Mouse (Mus musculus) heart, embryonic 14.5 days (tissue): ENCODE results near the gene Fam104a. TPM values are rescaled to one million over a fixed set of nuclear protein-coding genes. Genes with fewer than 3 reads are reported as not detected.
A peak's percentile ranks its signal among the peaks of the same experiment; 100 is the strongest.

Source experiments
- ATAC-seq: fragments of 200-750 bp; cut with Nextera tagmentation; 2 replicates; pipeline ENCODE4 v1.8.0; 2017; ENCODE audit warnings: low read depth, moderate TSS enrichment; ENCODE audit not compliant: insufficient number of reproducible peaks, insufficient read depth, low FRiP score
- H3K27ac ChIP-seq, 2 experiments: fragments of 200-500 bp in 1 of 2; fragments of 300-500 bp in 1 of 2; sonication (generic) in 1 of 2; replicated peaks in 1 of 2; 2 replicates each; pipeline ENCODE4 v1.5.1; 2012 to 2014; ENCODE audit warnings: low read depth in 2 of 2, low read length in 2 of 2, control low read depth in 1 of 2, mild to moderate bottlenecking in 1 of 2, mixed read lengths in 1 of 2; ENCODE audit not compliant: control insufficient read depth in 1 of 2, insufficient read depth in 1 of 2
- H3K27me3 ChIP-seq: fragments of 300-500 bp; sonication (generic); 2 replicates; pipeline ENCODE4 v1.6.1; 2014; ENCODE audit warnings: mild to moderate bottlenecking, low read length, control low read depth; ENCODE audit not compliant: control insufficient read depth, insufficient read depth
- H3K36me3 ChIP-seq: fragments of 300-500 bp; sonication (generic); 2 replicates; pipeline ENCODE4 v1.6.1; 2014; ENCODE audit warnings: mild to moderate bottlenecking, control low read depth, low read length, mixed read lengths; ENCODE audit not compliant: control insufficient read depth, insufficient read depth
- H3K4me1 ChIP-seq, 2 experiments: fragments of 200-500 bp in 1 of 2; fragments of 300-500 bp in 1 of 2; sonication (generic) in 1 of 2; 2 replicates each; pipeline ENCODE4 v1.6.1; 2012 to 2014; ENCODE audit warnings: low read length in 2 of 2, control low read depth in 1 of 2, mixed read lengths in 1 of 2; ENCODE audit not compliant: control insufficient read depth in 2 of 2, insufficient read depth in 2 of 2
- H3K4me2 ChIP-seq: fragments of 300-500 bp; sonication (generic); 2 replicates; pipeline ENCODE4 v1.6.1; 2014; ENCODE audit warnings: mild to moderate bottlenecking, low read length
- H3K4me3 ChIP-seq, 2 experiments: fragments of 200-500 bp in 1 of 2; fragments of 300-500 bp in 1 of 2; sonication (generic) in 1 of 2; 2 replicates each; pipeline ENCODE4 v1.5.1; 2012 to 2014; ENCODE audit warnings: low read length in 2 of 2, mild to moderate bottlenecking in 2 of 2, control low read depth in 1 of 2, low read depth in 1 of 2, moderate library complexity in 1 of 2; ENCODE audit not compliant: control insufficient read depth in 1 of 2, insufficient read depth in 1 of 2
- H3K9ac ChIP-seq: fragments of 300-500 bp; sonication (generic); 2 replicates; pipeline ENCODE4 v1.6.1; 2014; ENCODE audit warnings: mild to moderate bottlenecking, low read length
- H3K9me3 ChIP-seq: fragments of 300-500 bp; sonication (generic); 2 replicates; pipeline ENCODE4 v1.6.1; 2016; ENCODE audit warnings: low read length, control low read depth; ENCODE audit not compliant: control insufficient read depth
- WGBS: fragments of 180-500 bp; shearing (Covaris S2); extraction: QIAGEN DNeasy Blood & Tissue Kit; methylation state at CpG from one replicate; pipeline ENCODE4 v1.1.7; 2014; 5-methylcytosine and 5-hydroxymethylcytosine counted together
- polyA plus RNA-seq: library from polyadenylated mRNA; unstranded; fragments of >200 nt; fragmentation: Nextera tagmentation; extraction: Ambion mirVana; gene quantifications from 2 replicates; pipeline ENCODE4 v1.2.1, GENCODE M21; 2014

The Fam104a gene
- polyA plus RNA-seq, 1 experiment from 2014 or later: 44.8 TPM

- H3K9me3 ChIP-seq: no peaks in the 10 kb centered on the region
- H3K4me1 ChIP-seq: peaks cover 7 to 11% of the 10 kb centered on the region in 2 experiments
- H3K36me3 ChIP-seq: peaks cover 36% of the 10 kb centered on the region
Measured at GRCm38 (mm10) chr11:113725235-113726048, 41.5 kb upstream of the Fam104a start.

GRCm38 (mm10) chr11:113722405-113723090 lies 38.6 kb upstream of the Fam104a start:
- Histone ChIP-seq H3K27ac (no peak overlapping the region), H3K4me3 (no peak overlapping the region), H3K9me3 (no peaks in the 10 kb centered on the region), H3K36me3 (peaks cover 17% of the 10 kb centered on the region), H3K9ac (no peak overlapping the region), H3K4me1 (peaks cover 7 to 11% of the 10 kb centered on the region in 2 experiments), H3K4me2 (no peak overlapping the region), H3K27me3 (no peaks in the 10 kb centered on the region)
- 52% methylated on average over 14 of the region's 14 CpGs for WGBS
- ATAC-seq: no peak

More at GRCm38 (mm10) chr11:113725235-113726048, 41.5 kb upstream of the Fam104a start:
- 83% methylated on average over 4 of the region's 4 CpGs for WGBS
- Histone ChIP-seq H3K4me2 (no peak overlapping the region), H3K4me3 (no peak overlapping the region), H3K27ac (no peak overlapping the region), H3K27me3 (no peaks in the 10 kb centered on the region), H3K9ac (no peak overlapping the region)
- ATAC-seq: no peak

- H3K4me2 ChIP-seq: no peak overlapping the region
- ATAC-seq: no peak
- WGBS: 62% methylated on average over 16 of the region's 16 CpGs
- no peaks in the 10 kb centered on the region for H3K9me3 ChIP-seq
- H3K9ac ChIP-seq: no peak overlapping the region
- H3K4me1 ChIP-seq: peaks cover 6% of the 10 kb centered on the region in 2 experiments
- no peak overlapping the region for H3K27ac ChIP-seq
- H3K27me3 ChIP-seq: no peaks in the 10 kb centered on the region
- no peaks in the 10 kb centered on the region for H3K36me3 ChIP-seq
- no peak overlapping the region for H3K4me3 ChIP-seq
Measured at GRCm38 (mm10) chr11:113717767-113718424, 33.9 kb upstream of the Fam104a start.

- Histone ChIP-seq H3K9me3 (no peaks in the 10 kb centered on the region), H3K9ac (no peak overlapping the region), H3K4me1 (no peaks in the 10 kb centered on the region; a peak in 1 of 4 replicates), H3K27me3 (no peaks in the 10 kb centered on the region), H3K27ac (no peak overlapping the region), H3K36me3 (no peaks in the 10 kb centered on the region), H3K4me3 (no peak overlapping the region), H3K4me2 (no peak overlapping the region)
- no peak for ATAC-seq
- 84% methylated on average over 2 of the region's 2 CpGs for WGBS
Measured at GRCm38 (mm10) chr11:113716132-113716531, 32.2 kb upstream of the Fam104a start.

GRCm38 (mm10) chr11:113715078-113715674 lies 31.2 kb upstream of the Fam104a start:
- WGBS: 69% methylated on average over 7 of the region's 7 CpGs
- Histone ChIP-seq H3K36me3 (no peaks in the 10 kb centered on the region), H3K27ac (no peak overlapping the region), H3K4me2 (no peak overlapping the region), H3K4me3 (no peak overlapping the region), H3K9ac (no peak overlapping the region), H3K9me3 (no peaks in the 10 kb centered on the region), H3K27me3 (no peaks in the 10 kb centered on the region), H3K4me1 (peaks cover 4 to 6% of the 10 kb centered on the region in 2 experiments; a peak in 3 of 4 replicates)
- ATAC-seq: peak; percentile 52; the same call in 1 of the 2 replicates

DNA sequence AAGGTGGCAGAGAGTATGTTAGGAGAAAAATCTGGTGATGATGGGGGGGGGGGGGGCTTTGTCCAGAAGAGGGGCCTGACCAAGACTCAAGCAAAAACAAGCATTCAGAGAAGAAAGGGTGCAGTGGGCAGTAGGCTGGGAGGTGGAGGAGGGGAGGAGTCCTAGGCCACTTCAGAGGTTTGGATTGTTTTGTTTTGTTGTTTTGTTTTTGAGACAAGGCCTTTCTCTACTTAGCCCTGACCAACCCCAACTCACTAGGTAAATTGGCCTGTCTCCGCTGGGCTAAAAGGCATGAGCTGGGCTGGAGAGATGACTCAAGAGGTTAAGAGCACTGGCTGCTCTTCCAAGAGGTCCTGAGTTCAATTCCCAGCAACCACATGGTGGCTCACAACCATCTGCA lies 27.1 kb upstream of the Fam104a start:
- Histone ChIP-seq H3K36me3 (no peaks in the 10 kb centered on the region; the same call in 1 of the 2 replicates), H3K4me1 (peaks cover 10 to 18% of the 10 kb centered on the region in 2 experiments; a peak in 3 of 4 replicates), H3K4me2 (no peak overlapping the region), H3K27ac (no peak overlapping the region), H3K4me3 (no peak overlapping the region), H3K9ac (no peak overlapping the region), H3K9me3 (no peaks in the 10 kb centered on the region), H3K27me3 (no peaks in the 10 kb centered on the region)
- ATAC-seq: no peak
- 59% methylated on average over 1 of the region's 1 CpGs for WGBS

DNA sequence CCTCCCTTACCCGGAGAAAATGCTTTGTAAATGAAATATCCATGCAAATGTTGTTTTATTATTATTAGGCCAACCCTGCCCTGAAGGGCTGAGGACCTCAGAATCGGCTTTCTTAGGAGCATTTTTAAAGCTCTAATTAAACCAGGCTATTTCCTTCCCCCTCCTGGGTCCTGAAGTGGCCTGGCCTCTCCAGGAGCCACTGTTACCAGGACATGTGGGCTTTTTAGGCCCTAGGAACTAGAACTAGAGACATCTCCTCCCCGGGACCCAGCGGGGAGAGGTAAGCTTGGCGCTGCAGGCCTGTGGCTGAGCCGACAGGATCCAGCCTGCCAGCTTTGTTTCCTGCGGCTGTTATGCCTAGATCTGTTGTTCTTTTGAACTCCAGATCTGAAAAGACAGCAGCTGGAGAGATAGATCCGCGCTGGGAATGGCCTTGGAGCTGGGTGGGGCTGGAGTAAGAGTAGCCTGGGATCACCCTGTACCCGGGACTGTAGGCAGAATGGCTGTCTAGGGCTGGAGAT lies 26.4 kb upstream of the Fam104a start:
- H3K4me3 ChIP-seq: no peak overlapping the region
- no peak overlapping the region for H3K27ac ChIP-seq

More for the DNA sequence above, 26.4 kb upstream of the Fam104a start:
- ATAC-seq: no peak
- Histone ChIP-seq H3K36me3 (no peaks in the 10 kb centered on the region; the same call in 1 of the 2 replicates), H3K9me3 (no peaks in the 10 kb centered on the region), H3K4me1 (peaks cover 10 to 18% of the 10 kb centered on the region in 2 experiments; a peak in 3 of 4 replicates), H3K4me2 (no peak overlapping the region), H3K27me3 (no peaks in the 10 kb centered on the region), H3K9ac (no peak overlapping the region)
- WGBS: 18% methylated on average over 10 of the region's 10 CpGs
